Mouse (Mus musculus): Measurements from ENCODE around the gene Mylk2. TPM values are rescaled to one million over a fixed set of nuclear protein-coding genes. Genes with fewer than 3 reads are reported as not detected.
A peak's percentile ranks its signal among the peaks of the same experiment; 100 is the strongest.

Mylk2 gene
- polyA plus RNA-seq, 1 experiment from 2014 or later: not detected

GRCm38 (mm10) chr2:152951850-152952720 lies 40.9 kb downstream of the Mylk2 start:
- 0 out of 2 replicates have a peak overlapping the region, but pooled peaks have one; percentile 36 for H3K9ac ChIP-seq (replicated peaks; ENCODE audit: low read depth, low read length)
- peak overlapping the region; percentile 57 for H3K4me3 ChIP-seq (ENCODE audit: low read depth, low read length)
- H3K4me1 ChIP-seq (ENCODE audit: control insufficient read depth, insufficient read depth, low read length): peaks cover 5% of the 10 kb centered on the region; the same call in 1 of the 2 replicates
- H3K27ac ChIP-seq (ENCODE audit: low read length): no peak overlapping the region
- ATAC-seq (ENCODE audit: insufficient number of reproducible peaks, insufficient read depth, low FRiP score, low read depth): no peak
- H3K4me2 ChIP-seq (replicated peaks; ENCODE audit: low read depth, low read length): peak overlapping the region; percentile 99
- peaks cover 18% of the 10 kb centered on the region; the same call in 1 of the 2 replicates for H3K27me3 ChIP-seq (ENCODE audit: control insufficient read depth, insufficient read depth, low read length)
- no peaks in the 10 kb centered on the region for H3K36me3 ChIP-seq (ENCODE audit: control insufficient read depth, insufficient read depth, low read length)
- H3K9me3 ChIP-seq (ENCODE audit: control insufficient read depth, low read depth, low read length): no peaks in the 10 kb centered on the region
- 18% methylated on average over 13 of the region's 13 CpGs for WGBS

- H3K9me3 ChIP-seq (ENCODE audit: control insufficient read depth, low read depth, low read length): no peaks in the 10 kb centered on the region
- ATAC-seq (ENCODE audit: insufficient number of reproducible peaks, insufficient read depth, low FRiP score, low read depth): no peak
- H3K4me2 ChIP-seq (replicated peaks; ENCODE audit: low read depth, low read length): no peak overlapping the region
- H3K27me3 ChIP-seq (ENCODE audit: control insufficient read depth, insufficient read depth, low read length): no peaks in the 10 kb centered on the region
- H3K36me3 ChIP-seq (ENCODE audit: control insufficient read depth, insufficient read depth, low read length): no peaks in the 10 kb centered on the region
- no peak overlapping the region for H3K27ac ChIP-seq (ENCODE audit: low read length)
- WGBS: 80% methylated on average over 3 of the region's 3 CpGs
- H3K4me3 ChIP-seq (ENCODE audit: low read depth, low read length): no peak overlapping the region
- no peaks in the 10 kb centered on the region for H3K4me1 ChIP-seq (ENCODE audit: control insufficient read depth, insufficient read depth, low read length)
- no peak overlapping the region for H3K9ac ChIP-seq (replicated peaks; ENCODE audit: low read depth, low read length)
Measured at GRCm38 (mm10) chr2:152958116-152958515, 47.0 kb downstream of the Mylk2 start.

GRCm38 (mm10) chr2:152962091-152962793 lies 51.1 kb downstream of the Mylk2 start, which contains the start of gene Ttll9:
TSS of gene Ttll9 (plus strand) at chr2:152962485.
- Histone ChIP-seq H3K9me3 (ENCODE audit: control insufficient read depth, low read depth, low read length) (no peaks in the 10 kb centered on the region), H3K4me3 (ENCODE audit: low read depth, low read length) (peak within 1 kb of the TSS; percentile 43), H3K27ac (ENCODE audit: low read length) (no peak within 1 kb of the TSS), H3K9ac (replicated peaks; ENCODE audit: low read depth, low read length) (peak within 1 kb of the TSS; percentile 25; the same call in 1 of the 2 replicates), H3K4me1 (ENCODE audit: control insufficient read depth, insufficient read depth, low read length) (no peaks in the 10 kb centered on the region), H3K4me2 (replicated peaks; ENCODE audit: low read depth, low read length) (peak within 1 kb of the TSS; percentile 69), H3K36me3 (ENCODE audit: control insufficient read depth, insufficient read depth, low read length) (no peaks in the 10 kb centered on the region), H3K27me3 (ENCODE audit: control insufficient read depth, insufficient read depth, low read length) (no peaks in the 10 kb centered on the region)
- WGBS: 2% methylated on average over 34 of the region's 34 CpGs
- ATAC-seq (ENCODE audit: insufficient number of reproducible peaks, insufficient read depth, low FRiP score, low read depth): peak; percentile 86

- no peak overlapping the region for H3K27ac ChIP-seq (ENCODE audit: low read length)
- WGBS: 59% methylated on average over 4 of the region's 4 CpGs
- H3K36me3 ChIP-seq (ENCODE audit: control insufficient read depth, insufficient read depth, low read length): no peaks in the 10 kb centered on the region
- no peak for ATAC-seq (ENCODE audit: insufficient number of reproducible peaks, insufficient read depth, low FRiP score, low read depth)
- H3K9ac ChIP-seq (replicated peaks; ENCODE audit: low read depth, low read length): no peak overlapping the region
- no peaks in the 10 kb centered on the region for H3K4me1 ChIP-seq (ENCODE audit: control insufficient read depth, insufficient read depth, low read length)
- no peak overlapping the region for H3K4me3 ChIP-seq (ENCODE audit: low read depth, low read length)
- no peaks in the 10 kb centered on the region for H3K9me3 ChIP-seq (ENCODE audit: control insufficient read depth, low read depth, low read length)
- H3K4me2 ChIP-seq (replicated peaks; ENCODE audit: low read depth, low read length): no peak overlapping the region
- no peaks in the 10 kb centered on the region for H3K27me3 ChIP-seq (ENCODE audit: control insufficient read depth, insufficient read depth, low read length)
Measured at GRCm38 (mm10) chr2:152965555-152965954, 54.4 kb downstream of the Mylk2 start.

Small RNA genes lying within 50 kb of the gene (microRNA-seq; reads per million reads assigned to microRNA genes)
- gene Mir5622: 1.0 reads per million

Other genes starting within 250 kb of the Mylk2 start
- 120 and 122 TPM in 2 replicates for gene H13, start 241.9 kb upstream of the Mylk2 start, polyA plus RNA-seq (2014; fragmentation: Nextera tagmentation; extraction: Ambion mirVana)
- gene Mcts2, start 224.3 kb upstream of the Mylk2 start, polyA plus RNA-seq (2014; fragmentation: Nextera tagmentation; extraction: Ambion mirVana): 26.5 and 30.1 TPM in 2 replicates
- gene Id1, start 175.1 kb upstream of the Mylk2 start, polyA plus RNA-seq (2014; fragmentation: Nextera tagmentation; extraction: Ambion mirVana): 147 and 150 TPM in 2 replicates
- 18.4 and 21.7 TPM in 2 replicates for gene Cox4i2, start 157.2 kb upstream of the Mylk2 start, polyA plus RNA-seq (2014; fragmentation: Nextera tagmentation; extraction: Ambion mirVana)
- 79.4 and 82.4 TPM in 2 replicates for gene Bcl2l1, start 79.6 kb upstream of the Mylk2 start, polyA plus RNA-seq (2014; fragmentation: Nextera tagmentation; extraction: Ambion mirVana)
- gene Tpx2, start 63.4 kb upstream of the Mylk2 start, polyA plus RNA-seq (2014; fragmentation: Nextera tagmentation; extraction: Ambion mirVana): 91.7 and 95.3 TPM in 2 replicates
- gene Foxs1, start 21.9 kb downstream of the Mylk2 start, polyA plus RNA-seq (2014; fragmentation: Nextera tagmentation; extraction: Ambion mirVana): 2.7 and 3.3 TPM in 2 replicates
- 0.13 and 0.39 TPM in 2 replicates for gene Dusp15, start 40.3 kb downstream of the Mylk2 start, polyA plus RNA-seq (2014; fragmentation: Nextera tagmentation; extraction: Ambion mirVana)
- 0.39 and 1.1 TPM in 2 replicates for gene Ttll9, start 51.1 kb downstream of the Mylk2 start, polyA plus RNA-seq (2014; fragmentation: Nextera tagmentation; extraction: Ambion mirVana)
- gene Pdrg1, start 104.1 kb downstream of the Mylk2 start, polyA plus RNA-seq (2014; fragmentation: Nextera tagmentation; extraction: Ambion mirVana): 59.3 and 59.7 TPM in 2 replicates
- 0.13 TPM in 1 of 2 replicates, not detected in the other for gene Xkr7, start 120.5 kb downstream of the Mylk2 start, polyA plus RNA-seq (2014; fragmentation: Nextera tagmentation; extraction: Ambion mirVana)
- gene Ccm2l, start 154.6 kb downstream of the Mylk2 start, polyA plus RNA-seq (2014; fragmentation: Nextera tagmentation; extraction: Ambion mirVana): 1.7 and 2.3 TPM in 2 replicates
- 4.3 and 4.9 TPM in 2 replicates for gene Hck, start 197.1 kb downstream of the Mylk2 start, polyA plus RNA-seq (2014; fragmentation: Nextera tagmentation; extraction: Ambion mirVana)
- 92.1 and 111 TPM in 2 replicates for gene Tm9sf4, start 250.0 kb downstream of the Mylk2 start, polyA plus RNA-seq (2014; fragmentation: Nextera tagmentation; extraction: Ambion mirVana)

Data from stomach, embryonic 14.5 days (tissue).